Mouse (Mus musculus): Measurements from ENCODE around the gene Rasgef1b.

- no peak for TF ChIP-seq POLR2A (IDR thresholded peaks at IDR 0.05; ENCODE audit: borderline replicate concordance, extremely low read depth, low read depth, low read length)
- TF ChIP-seq CTCF (IDR thresholded peaks at IDR 0.05; ENCODE audit: insufficient read depth, low read length) = no peak
Observed at GRCm38 (mm10) chr5:99250820-99251219, 478.0 kb downstream of the Rasgef1b start.
